Mouse (Mus musculus) lung, embryonic 16.5 days (tissue): ENCODE measurements around the gene Ablim1. TPM values are rescaled to one million over a fixed set of nuclear protein-coding genes. Genes with fewer than 3 reads are reported as not detected.

ENCODE experiments used
- ATAC-seq: fragments of 200-750 bp; cut with Nextera tagmentation; 2 replicates; pipeline ENCODE4 v1.8.0; 2017; ENCODE audit warnings: low read depth, mild to moderate bottlenecking, moderate library complexity
- H3K27ac ChIP-seq: fragments of 300-500 bp; sonication (generic); 2 replicates; pipeline ENCODE4 v1.5.1; 2014; ENCODE audit warnings: mild to moderate bottlenecking, control low read depth, low read length
- H3K27me3 ChIP-seq: fragments of 300-500 bp; sonication (generic); 2 replicates; pipeline ENCODE4 v1.6.1; 2014; ENCODE audit warnings: low read depth, low read length, mixed read lengths; ENCODE audit not compliant: control insufficient read depth, insufficient read depth
- H3K36me3 ChIP-seq: fragments of 300-500 bp; sonication (generic); 2 replicates; pipeline ENCODE4 v1.6.1; 2014; ENCODE audit warnings: low read length; ENCODE audit not compliant: control insufficient read depth, insufficient read depth
- H3K4me1 ChIP-seq: fragments of 300-500 bp; sonication (generic); replicated peaks from 2 replicates; pipeline ENCODE4 v1.6.1; 2014; ENCODE audit warnings: low read length, mixed read lengths; ENCODE audit not compliant: control insufficient read depth, insufficient read depth
- H3K4me2 ChIP-seq: fragments of 300-500 bp; sonication (generic); 2 replicates; pipeline ENCODE4 v1.6.1; 2014; ENCODE audit warnings: low read depth, low read length, control low read depth
- H3K4me3 ChIP-seq: fragments of 300-500 bp; sonication (generic); 2 replicates; pipeline ENCODE4 v1.5.1; 2014; ENCODE audit warnings: mild to moderate bottlenecking, low read length, control low read depth
- H3K9ac ChIP-seq: fragments of 300-500 bp; sonication (generic); 2 replicates; pipeline ENCODE4 v1.6.1; 2014; ENCODE audit warnings: low read length, control low read depth
- H3K9me3 ChIP-seq: fragments of 300-500 bp; sonication (generic); 2 replicates; pipeline ENCODE4 v1.6.1; 2016; ENCODE audit warnings: low read length; ENCODE audit not compliant: control insufficient read depth
- WGBS: fragments of 180-500 bp; shearing (Covaris S2); extraction: QIAGEN DNeasy Blood & Tissue Kit; methylation state at CpG from one replicate; pipeline ENCODE4 v1.1.7; 2014; 5-methylcytosine and 5-hydroxymethylcytosine counted together
- polyA plus RNA-seq: library from polyadenylated mRNA; unstranded; fragments of >200 nt; fragmentation: Nextera tagmentation; extraction: Ambion mirVana; gene quantifications from 2 replicates; pipeline ENCODE4 v1.2.1, GENCODE M21; 2015

The Ablim1 gene
- polyA plus RNA-seq, 1 experiment from 2014 or later = 54.5 TPM

GRCm38 (mm10) chr19:57352337-57352935 lies 37.7 kb upstream of the Ablim1 start:
- Histone ChIP-seq H3K4me2 (no peak overlapping the region), H3K4me3 (no peak overlapping the region), H3K36me3 (no peaks in the 10 kb centered on the region), H3K9ac (no peak overlapping the region), H3K9me3 (peaks cover 1% of the 10 kb centered on the region; the same call in 1 of the 2 replicates), H3K27ac (no peak overlapping the region), H3K27me3 (no peaks in the 10 kb centered on the region), H3K4me1 (peaks cover 18% of the 10 kb centered on the region)
- no peak for ATAC-seq
- WGBS = 64% methylated on average over 12 of the region's 12 CpGs

GRCm38 (mm10) chr19:57349096-57349495 lies 34.4 kb upstream of the Ablim1 start:
- no peak for ATAC-seq
- Histone ChIP-seq H3K27me3 (no peaks in the 10 kb centered on the region), H3K27ac (no peak overlapping the region), H3K36me3 (no peaks in the 10 kb centered on the region), H3K9ac (no peak overlapping the region), H3K4me2 (no peak overlapping the region), H3K4me3 (no peak overlapping the region), H3K4me1 (0 out of 2 replicates have a peak, but pooled peaks cover 3% of the 10 kb centered on the region), H3K9me3 (peaks cover 6% of the 10 kb centered on the region; the same call in 1 of the 2 replicates)

- Histone ChIP-seq H3K4me3 (no peak overlapping the region), H3K27me3 (no peaks in the 10 kb centered on the region), H3K36me3 (no peaks in the 10 kb centered on the region), H3K9me3 (peaks cover 6% of the 10 kb centered on the region; the same call in 1 of the 2 replicates), H3K4me1 (no peaks in the 10 kb centered on the region), H3K27ac (no peak overlapping the region), H3K4me2 (no peak overlapping the region), H3K9ac (no peak overlapping the region)
- no peak for ATAC-seq
- 67% methylated on average over 1 of the region's 1 CpGs for WGBS
These were observed 30.0 kb upstream of the Ablim1 start for GRCm38 (mm10) chr19:57344678-57345077.

GRCm38 (mm10) chr19:57343860-57344259 lies 29.1 kb upstream of the Ablim1 start:
- no peaks in the 10 kb centered on the region for H3K27me3 ChIP-seq
- no peaks in the 10 kb centered on the region for H3K36me3 ChIP-seq
- WGBS = 71% methylated on average over 5 of the region's 5 CpGs
- no peak for ATAC-seq
- H3K9ac ChIP-seq = no peak overlapping the region
- H3K4me1 ChIP-seq = no peaks in the 10 kb centered on the region; the same call in 1 of the 2 replicates
- peaks cover 6% of the 10 kb centered on the region; the same call in 1 of the 2 replicates for H3K9me3 ChIP-seq
- H3K4me3 ChIP-seq = no peak overlapping the region
- no peak overlapping the region for H3K27ac ChIP-seq
- H3K4me2 ChIP-seq = no peak overlapping the region

- no peak overlapping the region for H3K9ac ChIP-seq
- H3K27me3 ChIP-seq = no peaks in the 10 kb centered on the region
- ATAC-seq = peak; percentile 64; the same call in 1 of the 2 replicates
- 0 out of 2 replicates have a peak, but pooled peaks cover 1% of the 10 kb centered on the region for H3K9me3 ChIP-seq
- H3K4me2 ChIP-seq = no peak overlapping the region
- H3K4me3 ChIP-seq = no peak overlapping the region
- peak overlapping the region; percentile 70 for H3K27ac ChIP-seq
- no peaks in the 10 kb centered on the region for H3K36me3 ChIP-seq
- 41% methylated on average over 8 of the region's 8 CpGs for WGBS
- H3K4me1 ChIP-seq = no peaks in the 10 kb centered on the region; the same call in 1 of the 2 replicates
These were observed 26.4 kb upstream of the Ablim1 start for GRCm38 (mm10) chr19:57340900-57341742.

GRCm38 (mm10) chr19:57339281-57339864 lies 24.7 kb upstream of the Ablim1 start:
- ATAC-seq = no peak; the same call in 1 of the 2 replicates
- Histone ChIP-seq H3K27ac (no peak overlapping the region), H3K4me1 (no peaks in the 10 kb centered on the region; the same call in 1 of the 2 replicates), H3K4me2 (no peak overlapping the region), H3K36me3 (no peaks in the 10 kb centered on the region), H3K9ac (no peak overlapping the region), H3K27me3 (no peaks in the 10 kb centered on the region), H3K9me3 (no peaks in the 10 kb centered on the region), H3K4me3 (no peak overlapping the region)
- WGBS = 64% methylated on average over 13 of the region's 13 CpGs

- H3K9me3 ChIP-seq = no peaks in the 10 kb centered on the region
- H3K27me3 ChIP-seq = no peaks in the 10 kb centered on the region
- no peak overlapping the region for H3K4me3 ChIP-seq
- H3K36me3 ChIP-seq = no peaks in the 10 kb centered on the region
- no peaks in the 10 kb centered on the region; the same call in 1 of the 2 replicates for H3K4me1 ChIP-seq
- no peak overlapping the region for H3K4me2 ChIP-seq
- no peak overlapping the region for H3K9ac ChIP-seq
- WGBS = 63% methylated on average over 8 of the region's 8 CpGs
- H3K27ac ChIP-seq = no peak overlapping the region
- no peak for ATAC-seq
These were observed 20.4 kb upstream of the Ablim1 start for GRCm38 (mm10) chr19:57335135-57335534.

- no peaks in the 10 kb centered on the region for H3K27me3 ChIP-seq
These were observed 18.6 kb upstream of the Ablim1 start for GRCm38 (mm10) chr19:57333356-57333755.

GRCm38 (mm10) chr19:57331237-57331636 lies 16.5 kb upstream of the Ablim1 start:
- Histone ChIP-seq H3K4me1 (no peaks in the 10 kb centered on the region), H3K9me3 (0 out of 2 replicates have a peak, but pooled peaks cover 2% of the 10 kb centered on the region), H3K36me3 (no peaks in the 10 kb centered on the region), H3K27me3 (no peaks in the 10 kb centered on the region), H3K27ac (no peak overlapping the region), H3K4me2 (no peak overlapping the region), H3K4me3 (no peak overlapping the region), H3K9ac (no peak overlapping the region)
- no peak for ATAC-seq
- 81% methylated on average over 6 of the region's 6 CpGs for WGBS

More at GRCm38 (mm10) chr19:57333356-57333755, 18.6 kb upstream of the Ablim1 start:
- Histone ChIP-seq H3K4me3 (no peak overlapping the region), H3K9ac (no peak overlapping the region), H3K27ac (no peak overlapping the region), H3K4me2 (no peak overlapping the region), H3K4me1 (no peaks in the 10 kb centered on the region), H3K36me3 (no peaks in the 10 kb centered on the region), H3K9me3 (0 out of 2 replicates have a peak, but pooled peaks cover 2% of the 10 kb centered on the region)
- WGBS = 76% methylated on average over 4 of the region's 4 CpGs
- ATAC-seq = no peak
